Mouse (Mus musculus) cortical plate, adult 2 months (tissue): ENCODE data around the gene Ppm1e.

ENCODE experiments used
- CTCF ChIP-seq: fragments of 200-500 bp; IDR thresholded peaks from 2 replicates; pipeline ENCODE4 v1.5.1; 2011; ENCODE audit warnings: mild to moderate bottlenecking, control low read depth, low read length; ENCODE audit not compliant: insufficient read depth; ENCODE audit errors: extremely low read depth
- POLR2A ChIP-seq: fragments of 200-500 bp; IDR thresholded peaks from 2 replicates; pipeline ENCODE4 v1.6.1; 2011; ENCODE audit warnings: mild to moderate bottlenecking, low read length, control low read depth; ENCODE audit not compliant: insufficient read depth; ENCODE audit errors: extremely low read depth

DNA sequence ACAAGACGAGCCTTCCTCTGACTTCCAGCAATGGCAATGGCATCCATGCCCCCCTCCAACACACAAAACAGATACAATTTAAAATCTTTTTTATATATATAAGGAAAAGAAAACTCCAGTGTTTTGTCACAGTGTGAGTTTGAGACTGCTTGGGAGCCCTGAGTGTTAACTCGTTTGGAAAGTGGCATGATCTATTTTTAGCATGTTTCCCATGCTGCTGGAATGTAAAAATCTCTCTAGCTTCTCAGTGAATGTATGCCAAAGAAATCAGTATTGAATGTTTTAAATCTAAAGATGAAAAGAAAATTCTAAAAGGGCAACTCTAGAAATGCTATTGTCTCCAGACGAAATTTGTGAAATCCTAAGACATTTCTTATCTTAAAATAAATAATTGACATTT, 45.3 kb downstream of the Ppm1e start:
- TF ChIP-seq CTCF, result no peak
- TF ChIP-seq POLR2A, result no peak
